Mouse (Mus musculus) leukemia stem cell, adult 10-12 weeks (primary cell): ENCODE data around the gene Baiap2l1. TPM values are rescaled to one million over a fixed set of nuclear protein-coding genes. Genes with fewer than 3 reads are reported as not detected.

ENCODE experiments used
- polyA plus RNA-seq: library from polyadenylated mRNA; stranded (reverse); fragments of >175 nt; gene quantifications from 2 replicates; pipeline ENCODE4 v1.2.3, GENCODE M21; 2012; ENCODE audit warnings: low replicate concordance

Baiap2l1 gene
- 0.11 TPM in 1 of 2 replicates, not detected in the other for polyA plus RNA-seq

GRCm38 (mm10) chr5:144357881-144358591, at the start of gene Baiap2l1:
TSS of gene Baiap2l1 (minus strand) at chr5:144358112.

GRCm38 (mm10) chr5:144243901-144244487, 113.9 kb downstream of the Baiap2l1 start, which contains the start of gene Bri3:
TSS of gene Bri3 (plus strand) at chr5:144244437.

GRCm38 (mm10) chr5:144223503-144223862, 134.4 kb downstream of the Baiap2l1 start, which contains the start of gene Tecpr1:
TSS of gene Tecpr1 (minus strand) at chr5:144223615.

Other genes with a start within 250 kb of the Baiap2l1 start
- gene Bhlha15, start 167.8 kb downstream of the Baiap2l1 start, polyA plus RNA-seq = 2.5 and 3.1 TPM in 2 replicates
- gene Tecpr1, start 134.5 kb downstream of the Baiap2l1 start, polyA plus RNA-seq = 7.9 and 11.8 TPM in 2 replicates
- 30.4 and 133 TPM in 2 replicates for gene Bri3, start 113.7 kb downstream of the Baiap2l1 start, polyA plus RNA-seq
- not detected in 2 replicates for gene Nptx2, start 187.8 kb upstream of the Baiap2l1 start, polyA plus RNA-seq